Mouse (Mus musculus): Measurements from ENCODE around the gene Lhfp. TPM values are rescaled to one million over a fixed set of nuclear protein-coding genes. Genes with fewer than 3 reads are reported as not detected.
"Not testable (repeated sequence)": the region's sequence is repeated elsewhere in the genome, so short reads cannot be mapped to it uniquely, and the experiment has no call there.

The Lhfp gene
- polyA plus RNA-seq, 1 experiment from 2014 or later = 50.8 TPM

GRCm38 (mm10) chr3:53213746-53214271 is 172.5 kb downstream of the Lhfp start:
- DNase-seq (ENCODE audit: low spot score) = no peak
- 57% methylated on average over 7 of the region's 7 CpGs for WGBS
- Histone ChIP-seq H3K36me3 (no peaks in the 10 kb centered on the region), H3K4me3 (no peak overlapping the region), H3K4me1 (peaks cover 20% of the 10 kb centered on the region), H3K9me3 (no peaks in the 10 kb centered on the region), H3K27me3 (ENCODE audit: insufficient read depth, poor library complexity, severe bottlenecking) (no peaks in the 10 kb centered on the region), H3K27ac (no peak overlapping the region)

GRCm38 (mm10) chr3:53214386-53214785 is 173.1 kb downstream of the Lhfp start:
- H3K27ac ChIP-seq = no peak overlapping the region

GRCm38 (mm10) chr3:53217697-53218096 is 176.4 kb downstream of the Lhfp start:
- no peak overlapping the region for H3K4me3 ChIP-seq
- no peaks in the 10 kb centered on the region for H3K27me3 ChIP-seq (ENCODE audit: insufficient read depth, poor library complexity, severe bottlenecking)
- no peak for DNase-seq (ENCODE audit: low spot score)
- H3K9me3 ChIP-seq = no peaks in the 10 kb centered on the region
- 68% methylated on average over 5 of the region's 5 CpGs for WGBS
- H3K4me1 ChIP-seq = peaks cover 23% of the 10 kb centered on the region
- H3K36me3 ChIP-seq = no peaks in the 10 kb centered on the region
- no peak overlapping the region for H3K27ac ChIP-seq

More at GRCm38 (mm10) chr3:53214386-53214785, 173.1 kb downstream of the Lhfp start:
- H3K9me3 ChIP-seq = no peaks in the 10 kb centered on the region
- peaks cover 19% of the 10 kb centered on the region for H3K4me1 ChIP-seq
- H3K27me3 ChIP-seq (ENCODE audit: insufficient read depth, poor library complexity, severe bottlenecking) = no peaks in the 10 kb centered on the region
- no peak for DNase-seq (ENCODE audit: low spot score)
- no peak overlapping the region for H3K4me3 ChIP-seq
- H3K36me3 ChIP-seq = no peaks in the 10 kb centered on the region
- 73% methylated on average over 4 of the region's 4 CpGs for WGBS

GRCm38 (mm10) chr3:53221531-53222272 is 180.4 kb downstream of the Lhfp start:
- WGBS = 55% methylated on average over 5 of the region's 5 CpGs
- H3K9me3 ChIP-seq = no peaks in the 10 kb centered on the region
- DNase-seq (ENCODE audit: low spot score) = no peak
- H3K36me3 ChIP-seq = no peaks in the 10 kb centered on the region
- peaks cover 45% of the 10 kb centered on the region for H3K4me1 ChIP-seq
- H3K27ac ChIP-seq = no peak overlapping the region
- no peak overlapping the region for H3K4me3 ChIP-seq
- H3K27me3 ChIP-seq (ENCODE audit: insufficient read depth, poor library complexity, severe bottlenecking) = no peaks in the 10 kb centered on the region

- WGBS = 81% methylated on average over 5 of the region's 5 CpGs
These were observed 182.8 kb downstream of the Lhfp start for GRCm38 (mm10) chr3:53224141-53224540.

GRCm38 (mm10) chr3:53225774-53226173 is 184.4 kb downstream of the Lhfp start:
- Histone ChIP-seq H3K9me3 (no peaks in the 10 kb centered on the region), H3K27ac (no peak overlapping the region), H3K4me1 (peaks cover 50% of the 10 kb centered on the region), H3K36me3 (no peaks in the 10 kb centered on the region), H3K4me3 (no peak overlapping the region), H3K27me3 (ENCODE audit: insufficient read depth, poor library complexity, severe bottlenecking) (no peaks in the 10 kb centered on the region)
- WGBS = 17% methylated on average over 6 of the region's 6 CpGs
- no peak for DNase-seq (ENCODE audit: low spot score)

More at GRCm38 (mm10) chr3:53224141-53224540, 182.8 kb downstream of the Lhfp start:
- no peaks in the 10 kb centered on the region for H3K27me3 ChIP-seq (ENCODE audit: insufficient read depth, poor library complexity, severe bottlenecking)
- no peak overlapping the region for H3K27ac ChIP-seq
- no peak overlapping the region for H3K4me3 ChIP-seq
- no peaks in the 10 kb centered on the region for H3K36me3 ChIP-seq
- H3K4me1 ChIP-seq = peaks cover 51% of the 10 kb centered on the region
- H3K9me3 ChIP-seq = no peaks in the 10 kb centered on the region
- no peak for DNase-seq (ENCODE audit: low spot score)

- 69% methylated on average over 6 of the region's 6 CpGs for WGBS
- no peaks in the 10 kb centered on the region for H3K27me3 ChIP-seq (ENCODE audit: insufficient read depth, poor library complexity, severe bottlenecking)
- H3K4me1 ChIP-seq = peaks cover 46% of the 10 kb centered on the region
- H3K4me3 ChIP-seq = no peak overlapping the region
- H3K36me3 ChIP-seq = no peaks in the 10 kb centered on the region
- H3K27ac ChIP-seq = no peak overlapping the region
- H3K9me3 ChIP-seq = no peaks in the 10 kb centered on the region
- no peak for DNase-seq (ENCODE audit: low spot score)
These were observed 184.9 kb downstream of the Lhfp start for GRCm38 (mm10) chr3:53226223-53226622.

- peaks cover 38% of the 10 kb centered on the region for H3K4me1 ChIP-seq
These were observed 186.5 kb downstream of the Lhfp start for GRCm38 (mm10) chr3:53227866-53228265.

GRCm38 (mm10) chr3:53230562-53230961 is 189.2 kb downstream of the Lhfp start:
- WGBS = 62% methylated on average over 3 of the region's 3 CpGs
- H3K27me3 ChIP-seq (ENCODE audit: insufficient read depth, poor library complexity, severe bottlenecking) = no peaks in the 10 kb centered on the region
- H3K27ac ChIP-seq = no peak overlapping the region
- H3K4me3 ChIP-seq = no peak overlapping the region
- H3K9me3 ChIP-seq = no peaks in the 10 kb centered on the region
- no peaks in the 10 kb centered on the region for H3K36me3 ChIP-seq
- peaks cover 18% of the 10 kb centered on the region for H3K4me1 ChIP-seq
- DNase-seq (ENCODE audit: low spot score) = no peak

More at GRCm38 (mm10) chr3:53227866-53228265, 186.5 kb downstream of the Lhfp start:
- no peaks in the 10 kb centered on the region for H3K9me3 ChIP-seq
- H3K4me3 ChIP-seq = no peak overlapping the region
- no peak overlapping the region for H3K27ac ChIP-seq
- no peaks in the 10 kb centered on the region for H3K27me3 ChIP-seq (ENCODE audit: insufficient read depth, poor library complexity, severe bottlenecking)
- no peaks in the 10 kb centered on the region for H3K36me3 ChIP-seq
- DNase-seq (ENCODE audit: low spot score) = no peak

- Histone ChIP-seq H3K9me3 (no peaks in the 10 kb centered on the region), H3K4me3 (no peak overlapping the region), H3K27ac (no peak overlapping the region), H3K36me3 (no peaks in the 10 kb centered on the region), H3K4me1 (peaks cover 14% of the 10 kb centered on the region; the same call in 1 of the 2 replicates), H3K27me3 (ENCODE audit: insufficient read depth, poor library complexity, severe bottlenecking) (no peaks in the 10 kb centered on the region)
- DNase-seq (ENCODE audit: low spot score) = no peak
- WGBS = 61% methylated on average over 3 of the region's 3 CpGs
These were observed 189.8 kb downstream of the Lhfp start for GRCm38 (mm10) chr3:53231112-53231511.

- not testable (repeated sequence) for H3K9me3 ChIP-seq; H3K27ac ChIP-seq; H3K36me3 ChIP-seq; DNase-seq (ENCODE audit: low spot score); H3K4me1 ChIP-seq; H3K4me3 ChIP-seq; H3K27me3 ChIP-seq (ENCODE audit: insufficient read depth, poor library complexity, severe bottlenecking)
- 89% methylated on average over 9 of the region's 9 CpGs for WGBS
These were observed 191.1 kb downstream of the Lhfp start for GRCm38 (mm10) chr3:53232411-53232810.

GRCm38 (mm10) chr3:53234689-53235088 is 193.4 kb downstream of the Lhfp start:
- Histone ChIP-seq H3K27me3 (ENCODE audit: insufficient read depth, poor library complexity, severe bottlenecking) (no peaks in the 10 kb centered on the region), H3K27ac (no peak overlapping the region), H3K9me3 (no peaks in the 10 kb centered on the region), H3K4me3 (no peak overlapping the region), H3K4me1 (0 out of 2 replicates have a peak, but pooled peaks cover 4% of the 10 kb centered on the region), H3K36me3 (no peaks in the 10 kb centered on the region)
- DNase-seq (ENCODE audit: low spot score) = no peak

GRCm38 (mm10) chr3:53236471-53236870 is 195.1 kb downstream of the Lhfp start:
- 94% methylated on average over 4 of the region's 4 CpGs for WGBS

More at GRCm38 (mm10) chr3:53236471-53236870, 195.1 kb downstream of the Lhfp start:
- no peaks in the 10 kb centered on the region for H3K4me1 ChIP-seq
- H3K27me3 ChIP-seq (ENCODE audit: insufficient read depth, poor library complexity, severe bottlenecking) = no peaks in the 10 kb centered on the region
- no peak overlapping the region for H3K27ac ChIP-seq
- H3K9me3 ChIP-seq = no peaks in the 10 kb centered on the region
- H3K4me3 ChIP-seq = no peak overlapping the region
- DNase-seq (ENCODE audit: low spot score) = no peak
- peaks cover 5% of the 10 kb centered on the region; the same call in 1 of the 2 replicates for H3K36me3 ChIP-seq
